Mouse (Mus musculus) forebrain, embryonic 14.5 days (tissue): ENCODE results near the gene Tbc1d22a. TPM values are rescaled to one million over a fixed set of nuclear protein-coding genes. Genes with fewer than 3 reads are reported as not detected.

Source experiments
- ATAC-seq: fragments of 200-750 bp; cut with Nextera tagmentation; 2 replicates; pipeline ENCODE4 v1.8.0; 2017; ENCODE audit warnings: mild to moderate bottlenecking, moderate library complexity
- DNase-seq: peaks from one replicate; pipeline ENCODE4 v3.0.0-alpha.2; 2015; ENCODE audit warnings: low spot score
- H3K27ac ChIP-seq: fragments of 300-500 bp; sonication (generic); 2 replicates; pipeline ENCODE4 v1.5.1; 2014; ENCODE audit warnings: low read depth, mild to moderate bottlenecking, control low read depth, low read length, moderate library complexity
- H3K27me3 ChIP-seq: fragments of 300-500 bp; sonication (generic); replicated peaks from 2 replicates; pipeline ENCODE4 v1.6.1; 2014; ENCODE audit warnings: low read length, control low read depth, mixed read lengths; ENCODE audit not compliant: control insufficient read depth, insufficient read depth
- H3K36me3 ChIP-seq: fragments of 300-500 bp; sonication (generic); 2 replicates; pipeline ENCODE4 v1.6.1; 2014; ENCODE audit warnings: low read length, control low read depth; ENCODE audit not compliant: control insufficient read depth, insufficient read depth
- H3K4me1 ChIP-seq: fragments of 300-500 bp; sonication (generic); 2 replicates; pipeline ENCODE4 v1.6.1; 2014; ENCODE audit warnings: antibody characterized with exemption, low read length, control low read depth; ENCODE audit not compliant: control insufficient read depth, insufficient read depth
- H3K4me2 ChIP-seq: fragments of 300-500 bp; sonication (generic); 2 replicates; pipeline ENCODE4 v1.6.1; 2014; ENCODE audit warnings: mild to moderate bottlenecking, control low read depth, low read length
- H3K4me3 ChIP-seq: fragments of 300-500 bp; sonication (generic); 2 replicates; pipeline ENCODE4 v1.5.1; 2014; ENCODE audit warnings: low read depth, low read length, control low read depth
- H3K9ac ChIP-seq: fragments of 300-500 bp; sonication (generic); 2 replicates; pipeline ENCODE4 v1.6.1; 2014; ENCODE audit warnings: mild to moderate bottlenecking, low read length, control low read depth, moderate library complexity
- H3K9me3 ChIP-seq: fragments of 300-500 bp; sonication (generic); replicated peaks from 2 replicates; pipeline ENCODE4 v1.6.1; 2016; ENCODE audit warnings: low read length, control low read depth, mixed read lengths; ENCODE audit not compliant: control insufficient read depth
- WGBS: fragments of 180-500 bp; shearing (Covaris S2); extraction: QIAGEN DNeasy Blood & Tissue Kit; methylation state at CpG from one replicate; pipeline ENCODE4 v1.1.7; 2014; 5-methylcytosine and 5-hydroxymethylcytosine counted together
- polyA plus RNA-seq: library from polyadenylated mRNA; unstranded; fragments of >200 nt; fragmentation: Nextera tagmentation; extraction: Ambion mirVana; gene quantifications from 2 replicates; pipeline ENCODE4 v1.2.1, GENCODE M21; 2014

Tbc1d22a gene
- polyA plus RNA-seq, 1 experiment from 2014 or later = 8.0 TPM

- Histone ChIP-seq H3K27ac (no peak overlapping the region), H3K4me3 (no peak overlapping the region), H3K27me3 (no peaks in the 10 kb centered on the region), H3K9ac (no peak overlapping the region), H3K4me2 (no peak overlapping the region), H3K9me3 (no peaks in the 10 kb centered on the region), H3K4me1 (peaks cover 7% of the 10 kb centered on the region), H3K36me3 (no peaks in the 10 kb centered on the region)
- ATAC-seq (no peak), DNase-seq (no peak)
- 80% methylated on average over 3 of the region's 3 CpGs for WGBS
Measured at GRCm38 (mm10) chr15:86290074-86290473, 75.8 kb downstream of the Tbc1d22a start.

- DNase-seq (no peak), ATAC-seq (no peak)
- Histone ChIP-seq H3K9me3 (no peaks in the 10 kb centered on the region), H3K4me2 (no peak overlapping the region), H3K9ac (no peak overlapping the region), H3K4me3 (no peak overlapping the region), H3K27me3 (no peaks in the 10 kb centered on the region), H3K27ac (no peak overlapping the region), H3K4me1 (peaks cover 9% of the 10 kb centered on the region), H3K36me3 (no peaks in the 10 kb centered on the region)
- 88% methylated on average over 6 of the region's 6 CpGs for WGBS
Measured at GRCm38 (mm10) chr15:86292288-86292687, 78.0 kb downstream of the Tbc1d22a start.

DNA sequence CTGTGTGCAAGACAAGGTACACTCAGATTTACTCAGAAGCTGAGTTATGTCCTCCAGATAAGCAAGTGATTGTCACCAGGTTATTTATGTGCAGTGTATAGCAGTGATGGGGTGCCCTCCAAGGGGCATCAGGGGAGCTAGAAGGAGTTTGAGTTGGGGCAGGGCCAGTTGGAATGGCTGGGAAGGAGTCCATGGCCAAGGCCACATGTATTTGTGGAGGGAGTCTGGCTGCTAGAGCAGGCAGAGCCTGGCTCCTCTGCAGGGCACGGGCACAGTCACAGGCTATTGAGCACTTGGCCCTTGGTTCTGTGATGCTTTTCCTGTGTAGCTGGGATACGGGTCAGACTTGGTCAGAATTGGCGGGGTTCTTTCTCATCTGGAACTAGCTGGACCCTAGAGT lies 80.2 kb downstream of the Tbc1d22a start:
- H3K4me2 ChIP-seq = no peak overlapping the region
- H3K4me1 ChIP-seq = peaks cover 9% of the 10 kb centered on the region
- no peaks in the 10 kb centered on the region for H3K36me3 ChIP-seq
- H3K9ac ChIP-seq = no peak overlapping the region
- H3K4me3 ChIP-seq = no peak overlapping the region
- no peaks in the 10 kb centered on the region for H3K27me3 ChIP-seq
- no peak overlapping the region for H3K27ac ChIP-seq
- WGBS = 89% methylated on average over 3 of the region's 3 CpGs
- H3K9me3 ChIP-seq = no peaks in the 10 kb centered on the region
- ATAC-seq = no peak
- DNase-seq = no peak

DNA sequence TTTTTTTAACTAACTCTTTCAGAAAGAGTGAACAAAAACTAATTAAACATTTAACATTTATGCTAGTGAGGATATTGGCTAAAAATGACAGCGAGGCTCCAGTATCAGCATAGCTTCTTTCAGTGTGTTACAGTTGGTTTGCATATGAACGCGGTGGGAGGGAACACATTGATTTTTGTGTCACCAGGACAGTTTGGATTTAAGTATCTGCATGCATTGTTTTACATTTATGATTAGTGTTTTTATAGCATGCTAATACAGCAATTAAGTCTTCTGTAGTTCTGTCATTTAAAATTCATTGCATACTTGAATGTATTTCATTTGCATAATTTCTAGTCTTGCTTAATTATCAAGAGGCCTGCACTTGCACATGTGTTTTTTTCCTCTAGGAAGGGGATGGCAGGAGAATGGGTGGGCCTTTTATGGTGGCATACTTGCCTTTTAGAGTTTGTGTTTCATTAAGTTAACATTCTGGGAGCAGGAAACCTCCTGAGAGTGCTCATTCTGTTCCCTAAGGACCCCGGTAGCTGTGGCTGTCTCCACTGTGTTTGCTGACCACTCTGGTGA lies 81.5 kb downstream of the Tbc1d22a start:
- Histone ChIP-seq H3K27me3 (no peaks in the 10 kb centered on the region), H3K27ac (peak overlapping the region; percentile 7; the same call in 1 of the 2 replicates), H3K9me3 (no peaks in the 10 kb centered on the region), H3K4me2 (no peak overlapping the region), H3K4me3 (no peak overlapping the region), H3K4me1 (peaks cover 9% of the 10 kb centered on the region), H3K36me3 (no peaks in the 10 kb centered on the region), H3K9ac (no peak overlapping the region)
- ATAC-seq (peak; percentile 74), DNase-seq (peak; percentile 75)
- 55% methylated on average over 4 of the region's 4 CpGs for WGBS

GRCm38 (mm10) chr15:86297281-86297680 lies 83.0 kb downstream of the Tbc1d22a start:
- H3K4me2 ChIP-seq = no peak overlapping the region
- 100% methylated on average over 1 of the region's 1 CpGs for WGBS
- ATAC-seq (no peak), DNase-seq (no peak)
- H3K9me3 ChIP-seq = no peaks in the 10 kb centered on the region
- no peak overlapping the region; the same call in 1 of the 2 replicates for H3K27ac ChIP-seq
- no peak overlapping the region for H3K9ac ChIP-seq
- H3K4me3 ChIP-seq = no peak overlapping the region
- H3K27me3 ChIP-seq = no peaks in the 10 kb centered on the region
- peaks cover 9% of the 10 kb centered on the region for H3K4me1 ChIP-seq
- H3K36me3 ChIP-seq = 0 out of 2 replicates have a peak, but pooled peaks cover 3% of the 10 kb centered on the region

DNA sequence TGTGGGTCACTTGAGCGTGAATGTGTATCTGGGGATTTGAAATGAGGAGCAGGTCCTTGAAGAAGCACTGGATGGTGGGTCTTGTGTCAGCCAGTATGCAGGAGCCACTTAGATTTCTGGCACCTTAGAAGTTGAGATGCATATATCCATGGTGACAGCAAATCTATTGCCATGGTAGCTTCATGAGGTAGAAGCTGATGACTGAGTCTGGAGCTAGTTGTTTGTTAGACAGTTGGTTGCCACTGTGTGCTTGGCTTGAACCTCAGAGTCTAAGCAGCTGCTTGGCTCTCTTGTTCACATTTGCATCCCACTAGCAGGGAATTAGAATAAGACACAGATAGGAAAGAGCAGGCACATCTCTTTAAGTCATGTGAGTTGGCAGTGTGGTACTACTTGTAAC lies 89.6 kb downstream of the Tbc1d22a start:
- WGBS = 95% methylated on average over 1 of the region's 1 CpGs
- DNase-seq (no peak), ATAC-seq (no peak)
- no peak overlapping the region for H3K9ac ChIP-seq
- H3K36me3 ChIP-seq = 0 out of 2 replicates have a peak, but pooled peaks cover 3% of the 10 kb centered on the region
- H3K9me3 ChIP-seq = no peaks in the 10 kb centered on the region
- no peak overlapping the region for H3K4me3 ChIP-seq
- no peak overlapping the region for H3K4me2 ChIP-seq
- H3K27me3 ChIP-seq = no peaks in the 10 kb centered on the region
- H3K27ac ChIP-seq = no peak overlapping the region
- H3K4me1 ChIP-seq = no peaks in the 10 kb centered on the region

DNA sequence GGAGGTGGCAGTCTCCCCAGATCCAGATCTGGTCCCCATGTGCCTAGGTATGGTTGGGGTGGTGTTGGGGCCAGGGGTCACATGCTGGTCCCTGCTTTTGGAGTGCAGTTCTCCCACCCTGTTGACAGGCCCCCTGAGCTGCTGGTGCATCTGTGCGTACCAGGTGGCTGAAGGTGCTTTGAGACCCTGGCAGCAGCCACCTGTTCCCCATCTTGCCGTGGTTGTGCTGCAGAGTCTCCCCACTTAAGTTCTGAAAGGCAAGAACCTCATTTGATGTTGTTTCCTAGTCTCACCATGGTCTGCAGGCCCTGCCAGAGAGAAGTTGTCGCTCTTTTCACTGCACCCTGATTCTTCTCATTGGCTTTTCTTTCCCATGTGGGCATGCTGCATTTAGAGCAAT lies 90.6 kb downstream of the Tbc1d22a start:
- Histone ChIP-seq H3K4me1 (no peaks in the 10 kb centered on the region), H3K27ac (no peak overlapping the region), H3K4me2 (no peak overlapping the region), H3K4me3 (no peak overlapping the region), H3K36me3 (0 out of 2 replicates have a peak, but pooled peaks cover 3% of the 10 kb centered on the region), H3K9ac (no peak overlapping the region), H3K27me3 (no peaks in the 10 kb centered on the region), H3K9me3 (no peaks in the 10 kb centered on the region)
- WGBS = 92% methylated on average over 3 of the region's 3 CpGs
- ATAC-seq = no peak
- no peak for DNase-seq

DNA sequence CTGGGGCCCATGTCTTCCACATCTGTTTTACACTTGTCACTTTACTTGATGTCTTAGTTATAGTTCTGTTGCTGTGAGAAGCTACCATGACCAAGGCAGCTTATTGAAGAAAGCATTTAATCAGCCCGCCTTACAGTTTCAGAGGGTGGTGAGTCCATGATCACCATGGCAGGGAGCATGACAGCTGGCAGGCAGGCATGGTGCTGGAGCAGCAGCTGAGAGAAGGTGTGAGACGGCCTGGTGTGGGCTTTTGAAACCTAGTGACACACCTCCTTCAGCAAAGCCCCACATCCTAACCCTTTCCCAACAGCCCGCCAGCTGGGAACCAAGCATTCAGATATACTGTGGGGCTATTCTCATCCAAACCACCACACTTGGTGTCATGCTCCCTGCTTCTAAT lies 91.0 kb downstream of the Tbc1d22a start:
- Histone ChIP-seq H3K27me3 (no peaks in the 10 kb centered on the region), H3K9ac (no peak overlapping the region), H3K4me2 (no peak overlapping the region), H3K4me3 (no peak overlapping the region), H3K9me3 (no peaks in the 10 kb centered on the region), H3K4me1 (no peaks in the 10 kb centered on the region), H3K36me3 (0 out of 2 replicates have a peak, but pooled peaks cover 3% of the 10 kb centered on the region), H3K27ac (no peak overlapping the region)
- DNase-seq (no peak), ATAC-seq (no peak)
- 74% methylated on average over 3 of the region's 3 CpGs for WGBS

DNA sequence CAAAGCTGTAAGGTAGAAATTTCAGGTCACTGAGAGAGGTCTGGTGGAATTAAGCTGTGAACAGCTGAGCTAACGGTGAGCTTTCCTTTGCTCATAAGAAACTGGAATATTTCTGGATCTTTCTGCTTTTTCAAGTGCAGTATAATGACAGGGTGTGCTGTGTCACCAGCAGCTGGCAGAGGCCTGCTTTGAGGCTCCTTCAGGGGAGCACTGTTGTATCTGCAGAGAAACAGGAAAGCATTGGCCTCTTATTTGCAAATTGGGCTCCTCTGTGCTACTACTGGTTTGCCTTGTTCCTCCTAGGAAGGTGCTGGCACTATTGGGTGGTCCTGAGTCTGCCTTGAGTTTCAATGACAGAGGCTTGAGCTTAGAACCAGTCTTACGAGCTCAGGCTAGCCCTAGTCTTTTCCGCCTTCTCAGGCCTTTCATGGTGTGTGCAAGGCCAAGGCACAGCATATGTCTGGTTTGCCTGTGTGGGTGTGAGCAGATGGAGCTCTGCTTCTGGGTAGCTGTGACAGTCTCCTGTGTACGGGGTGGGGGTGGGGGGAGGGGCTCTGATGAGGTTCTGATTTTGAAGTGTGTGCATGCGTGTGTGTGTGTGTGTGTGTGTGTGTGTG lies 95.1 kb downstream of the Tbc1d22a start:
- H3K27me3 ChIP-seq = no peaks in the 10 kb centered on the region
- no peaks in the 10 kb centered on the region for H3K4me1 ChIP-seq
- H3K9ac ChIP-seq = no peak overlapping the region
- peak; percentile 69; the same call in 1 of the 2 replicates for ATAC-seq
- no peak overlapping the region for H3K4me2 ChIP-seq
- H3K27ac ChIP-seq = no peak overlapping the region
- H3K36me3 ChIP-seq = peaks cover 4% of the 10 kb centered on the region
- 79% methylated on average over 5 of the region's 5 CpGs for WGBS
- H3K4me3 ChIP-seq = no peak overlapping the region
- H3K9me3 ChIP-seq = no peaks in the 10 kb centered on the region
- peak; percentile 52 for DNase-seq
